ENCODE assay signal across 9 mouse cellular contexts in genomic region chr7:120826408-120826807, GRCm38 (mm10). TPM values are rescaled to one million over a fixed set of nuclear protein-coding genes. Genes with fewer than 3 reads are reported as not detected.
DNase-seq lines count a peak whose midpoint lies in the region; TF ChIP-seq lines count a peak whose summit lies in the region.
"Had no signal": no experiment of that assay in that cellular context is flagged by ENCODE, and none has a peak within 500 bp of the region (broad histone marks: within the 10 kb centered on the region; RNA-seq: fewer than 3 reads in every experiment).

No protein-coding gene starts in this region.

- TF ChIP-seq POLR2A in olfactory bulb, adult 2 months (IDR thresholded peaks at IDR 0.05; ENCODE audit: insufficient read depth, low read depth, low read length), result no peak

- H3K4me1 ChIP-seq in olfactory bulb, adult 2 months (ENCODE audit: control insufficient read depth, insufficient read depth, low read length), result peaks cover 10% of the 10 kb centered on the region

- 30% methylated on average over 3 of the region's 3 CpGs for WGBS in olfactory bulb, adult 2 months

- H3K4me3 ChIP-seq in olfactory bulb, adult 2 months (ENCODE audit: insufficient read depth, low read depth, low read length), result no peak overlapping the region

- DNase-seq in adrenal gland, adult 2 months, result peak; percentile 49
- no peak for DNase-seq in adrenal gland, adult 8-10 months
- peak; percentile 21 to 37 for DNase-seq in layer of hippocampus, postnatal 25 days (ENCODE audit: extremely low spot score in 1 of 2, low spot score in 1 of 2)
- DNase-seq in layer of hippocampus, postnatal 36 days, result no peak
- peak; percentile 75 for DNase-seq in R1 (ENCODE audit: low read depth, low spot score)
- DNase-seq in kidney, postnatal 10 days, result peak; percentile 72
- no peak for DNase-seq in left cerebral cortex, adult 18-20 months (ENCODE audit: low spot score in 2 of 2)

- TF ChIP-seq CTCF in olfactory bulb, adult 2 months (IDR thresholded peaks at IDR 0.05; ENCODE audit: insufficient read depth, low read depth, low read length), result peak; percentile 29; the same call in 1 of the 2 replicates

- H3K27ac ChIP-seq in olfactory bulb, adult 2 months (ENCODE audit: insufficient read depth, low read depth, low read length), result no peak overlapping the region
- H3K27ac ChIP-seq: macrophage had no signal

RNA-seq across cellular contexts. Expression of gene Gm5737, which starts 14.2 kb away (rescaled TPM):
- not detected for total RNA-seq in adrenal gland, adult 2 months (2021)
- polyA plus RNA-seq in adrenal gland, adult 2 months (2012; rRNA removed), result not detected in 2 replicates
- not detected for total RNA-seq in adrenal gland, adult 8-10 months (2022)
- total RNA-seq in layer of hippocampus, postnatal 25 days (2021), result not detected
- not detected for total RNA-seq in layer of hippocampus, postnatal 36 days (2021)
- polyA plus RNA-seq in olfactory bulb, adult 2 months (2012; ENCODE audit: insufficient read depth, insufficient read length, low replicate concordance, missing spikeins), result not detected in 2 replicates
- not detected for total RNA-seq in left cerebral cortex, adult 18-20 months (2021)
- polyA plus RNA-seq: macrophage had no signal

RNA-seq across cellular contexts. Expression of gene Eef2k, which starts 16.2 kb away (rescaled TPM):
- total RNA-seq in adrenal gland, adult 2 months (2021), result 10 to 100 TPM; 28.3 to 37.6 TPM
- polyA plus RNA-seq in adrenal gland, adult 2 months (2012; rRNA removed), result 16.6 and 17.1 TPM in 2 replicates
- total RNA-seq in adrenal gland, adult 8-10 months (2022), result 10 to 100 TPM; 27.2 to 51.2 (median 40.8) TPM
- 10 to 100 TPM; 25.7 to 30.4 TPM for total RNA-seq in layer of hippocampus, postnatal 25 days (2021)
- total RNA-seq in layer of hippocampus, postnatal 36 days (2021), result 10 to 100 TPM; 24.8 to 26.7 TPM
- polyA plus RNA-seq in olfactory bulb, adult 2 months (2012; ENCODE audit: insufficient read depth, insufficient read length, low replicate concordance, missing spikeins), result not detected in 2 replicates
- total RNA-seq in left cerebral cortex, adult 18-20 months (2021), result 10 to 100 TPM; 29.2 to 30.4 TPM

Comparison
In these comparisons a context has a peak if more than half of its experiments do, and no peak if none do; other contexts are left out.
1. DNase-seq: peak in adrenal gland, adult 2 months (single experiment), layer of hippocampus, postnatal 25 days (2 of 2), R1 (single experiment) and kidney, postnatal 10 days (single experiment); none in adrenal gland, adult 8-10 months (single experiment), layer of hippocampus, postnatal 36 days (0 of 2) and left cerebral cortex, adult 18-20 months (0 of 2).